Mouse (Mus musculus) WW6 (cell line): Measurements from ENCODE around the gene Gm20916.
"Not testable (repeated sequence)": the region's sequence is repeated elsewhere in the genome, so short reads cannot be mapped to it uniquely, and the experiment has no call there.

ENCODE experiments used
- DNase-seq: peaks from one replicate; pipeline ENCODE4 v3.0.0-alpha.2; 2013; ENCODE audit warnings: low read depth, low spot score

The Gm20916 gene

GRCm38 (mm10) chrY:79319265-79319664 is at the start of gene Gm20916:
TSS of gene Gm20916 (plus strand) at chrY:79319565.
- not testable (repeated sequence) for DNase-seq
